Mouse (Mus musculus): ENCODE results near the gene Olfr697.
"Not testable (repeated sequence)": the region's sequence is repeated elsewhere in the genome, so short reads cannot be mapped to it uniquely, and the experiment has no call there.

DNA sequence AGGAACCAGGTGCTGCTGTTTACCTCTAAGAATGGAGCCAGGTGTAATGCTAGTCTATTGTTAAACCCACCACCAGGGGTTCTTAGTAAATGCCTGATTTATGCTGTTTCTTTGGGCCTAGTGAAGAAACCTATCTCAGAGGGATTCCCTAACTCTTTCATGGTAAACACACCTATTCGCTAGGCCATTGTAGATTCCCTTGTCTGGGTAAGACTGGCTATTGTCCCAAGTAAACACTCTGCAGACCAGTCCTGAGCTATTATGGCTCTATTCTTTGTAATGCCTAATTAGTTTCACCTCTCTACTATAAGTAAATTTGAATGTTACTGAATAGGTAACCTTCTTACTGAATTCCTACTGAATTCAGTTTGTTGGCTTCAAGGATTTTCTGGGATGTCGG, 18.8 kb upstream of the Olfr697 start:
- TF ChIP-seq GATA1 (IDR thresholded peaks at IDR 0.05; ENCODE audit: borderline replicate concordance, low read length); CTCF (IDR thresholded peaks at IDR 0.05; ENCODE audit: low read depth, low read length); TAL1 (conservative IDR thresholded peaks at IDR 0.05; ENCODE audit: low read depth, low read length); POLR2AphosphoS5 (IDR thresholded peaks at IDR 0.05; ENCODE audit: insufficient replicate concordance, low read depth, low read length): not testable (repeated sequence)

Measured in G1E (cell line).